Mouse (Mus musculus) heart, postnatal 4 days (tissue): ENCODE data around the gene Rrm1. TPM values are rescaled to one million over a fixed set of nuclear protein-coding genes. Genes with fewer than 3 reads are reported as not detected.
"Not testable (repeated sequence)": the region's sequence is repeated elsewhere in the genome, so short reads cannot be mapped to it uniquely, and the experiment has no call there.

Experiments
- DNase-seq: peaks from one replicate; pipeline ENCODE4 v3.0.0; 2021
- total RNA-seq, 2 experiments: library from RNA; stranded (reverse); gene quantifications; 2 replicates each; pipeline ENCODE4 v1.2.3; 2021

The Rrm1 gene
- total RNA-seq, 2 experiments from 2014 or later, result 101 to 103 TPM

GRCm38 (mm10) chr7:102478425-102478824 lies 36.9 kb downstream of the Rrm1 start:
- DNase-seq, result no peak

- DNase-seq, result no peak
These were observed 37.4 kb downstream of the Rrm1 start for GRCm38 (mm10) chr7:102478926-102479325.

- no peak for DNase-seq
These were observed 38.0 kb downstream of the Rrm1 start for GRCm38 (mm10) chr7:102479368-102480078.

- DNase-seq, result no peak
These were observed 39.3 kb downstream of the Rrm1 start for GRCm38 (mm10) chr7:102480821-102481220.

GRCm38 (mm10) chr7:102481579-102481978 lies 40.1 kb downstream of the Rrm1 start, which contains the start of gene Olfr543:
TSS of gene Olfr543 (minus strand) at chr7:102481679.
- DNase-seq, result no peak

GRCm38 (mm10) chr7:102483665-102484064 lies 42.2 kb downstream of the Rrm1 start:
- DNase-seq, result no peak

- DNase-seq, result not testable (repeated sequence)
These were observed 43.3 kb downstream of the Rrm1 start for GRCm38 (mm10) chr7:102484766-102485165.

GRCm38 (mm10) chr7:102486105-102486504 lies 44.6 kb downstream of the Rrm1 start:
- DNase-seq, result no peak

- DNase-seq, result no peak
These were observed 46.7 kb downstream of the Rrm1 start, which contains the start of gene Olfr544 for GRCm38 (mm10) chr7:102488161-102488560. TSS of gene Olfr544 (minus strand) at chr7:102488313.

GRCm38 (mm10) chr7:102494416-102494815 lies 52.9 kb downstream of the Rrm1 start:
- not testable (repeated sequence) for DNase-seq

- no peak for DNase-seq
These were observed 58.0 kb downstream of the Rrm1 start, which contains the start of gene Olfr545 for GRCm38 (mm10) chr7:102499473-102499872. TSS of gene Olfr545 (minus strand) at chr7:102499573.

DNA sequence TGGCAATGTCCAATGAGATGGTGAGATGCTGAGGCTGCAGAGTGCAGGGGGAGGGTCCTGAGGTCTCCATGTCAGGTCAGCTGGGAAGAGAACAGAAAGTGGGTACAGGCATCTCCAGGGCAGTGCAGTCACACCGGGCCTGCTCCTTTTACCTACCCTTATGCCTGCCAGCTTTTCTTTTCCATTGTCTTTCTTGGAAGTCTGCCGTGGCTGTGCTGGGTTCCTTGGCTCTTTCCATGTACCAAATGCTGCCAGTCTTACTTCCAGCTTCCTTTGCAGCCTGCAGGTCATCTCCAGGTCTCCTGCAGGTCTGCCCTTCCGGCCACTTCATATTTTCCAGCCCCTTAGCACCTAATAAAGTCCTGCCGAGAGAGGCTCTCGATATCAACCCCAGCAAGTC lies 60.5 kb downstream of the Rrm1 start:
- no peak for DNase-seq

DNA sequence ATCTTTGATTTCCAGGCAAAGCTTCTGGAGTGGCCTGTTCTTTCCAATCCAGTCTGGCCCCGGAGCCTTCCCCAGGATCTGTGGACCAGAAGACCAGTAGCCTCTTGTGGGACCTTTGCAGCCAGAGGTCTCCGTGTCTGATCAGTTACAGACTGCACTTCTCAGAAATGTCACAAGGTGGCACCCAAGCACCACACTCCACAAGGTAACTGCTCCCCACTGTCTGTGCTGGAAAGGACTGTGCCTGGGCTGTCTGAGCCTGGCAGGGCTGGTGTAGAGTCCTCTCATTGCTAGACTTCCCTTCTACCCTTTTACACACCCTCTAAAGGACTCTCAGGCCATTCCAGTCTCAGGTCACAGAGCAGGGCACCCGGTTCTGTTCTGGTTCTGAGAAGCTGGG lies 65.4 kb downstream of the Rrm1 start:
- peak; percentile 80 for DNase-seq

GRCm38 (mm10) chr7:102508066-102508465 lies 66.6 kb downstream of the Rrm1 start:
- no peak for DNase-seq

DNA sequence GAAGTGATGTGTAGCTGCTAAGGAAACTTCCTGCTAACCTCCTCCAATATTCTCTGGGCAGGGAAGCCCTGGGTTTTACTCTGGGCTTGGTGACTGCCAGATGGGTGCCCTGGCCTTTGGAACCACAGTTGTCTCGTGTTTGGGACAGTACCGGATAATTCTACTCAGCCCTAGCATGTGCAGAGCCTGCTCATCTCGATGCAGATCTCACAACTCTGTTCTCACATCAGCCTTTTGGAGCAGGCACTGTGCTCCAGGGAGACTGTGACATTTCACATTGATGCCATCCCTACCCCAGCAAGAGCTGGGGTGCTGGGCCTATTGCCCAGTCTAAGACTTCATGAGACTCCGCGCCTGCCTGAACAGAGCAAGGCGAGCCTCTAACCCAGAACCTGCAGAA lies 67.2 kb downstream of the Rrm1 start:
- no peak for DNase-seq

DNA sequence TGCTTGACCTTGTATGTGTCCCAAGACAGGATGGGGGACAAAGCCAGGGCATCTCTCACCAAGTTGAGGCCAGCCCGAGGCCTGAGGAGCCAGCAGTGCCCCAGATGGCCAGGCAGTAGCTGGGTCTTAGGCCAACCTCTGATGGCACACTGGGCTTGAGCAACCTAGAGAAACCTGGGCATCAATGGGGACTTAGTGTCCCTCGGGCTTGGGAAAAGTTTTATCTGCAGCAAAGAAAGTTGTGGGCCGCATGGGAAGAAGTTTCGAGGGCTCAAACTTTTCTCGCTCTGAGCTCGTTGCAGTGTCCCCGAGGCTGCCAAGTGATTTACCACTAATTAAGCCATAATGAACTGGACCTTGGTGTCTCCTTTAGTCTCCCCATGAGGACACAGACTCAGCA lies 68.2 kb downstream of the Rrm1 start:
- no peak for DNase-seq

DNA sequence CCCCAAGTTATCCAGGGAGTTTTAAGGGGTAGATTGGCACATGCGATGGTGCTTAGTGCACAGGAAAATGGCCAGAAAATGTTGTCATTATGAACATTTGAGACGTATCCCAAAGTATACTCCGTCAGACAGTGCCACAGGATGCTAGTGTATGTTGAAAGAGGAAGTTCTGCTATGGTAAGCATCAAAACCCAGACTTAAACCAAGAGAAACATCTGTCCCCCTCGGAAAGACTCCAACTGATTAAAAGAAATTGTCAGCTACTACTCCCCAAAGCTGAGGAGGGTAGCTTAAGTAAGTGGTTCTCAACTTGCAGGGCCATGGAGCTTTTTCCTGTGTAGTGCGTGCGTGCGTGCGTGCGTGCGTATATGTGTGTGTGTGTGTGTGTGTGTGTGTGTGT lies 70.4 kb downstream of the Rrm1 start:
- DNase-seq, result no peak

- peak; percentile 92 for DNase-seq
These were observed 71.4 kb downstream of the Rrm1 start for GRCm38 (mm10) chr7:102512814-102513435.

- no peak for DNase-seq
These were observed 72.6 kb downstream of the Rrm1 start for GRCm38 (mm10) chr7:102514144-102514543.

DNA sequence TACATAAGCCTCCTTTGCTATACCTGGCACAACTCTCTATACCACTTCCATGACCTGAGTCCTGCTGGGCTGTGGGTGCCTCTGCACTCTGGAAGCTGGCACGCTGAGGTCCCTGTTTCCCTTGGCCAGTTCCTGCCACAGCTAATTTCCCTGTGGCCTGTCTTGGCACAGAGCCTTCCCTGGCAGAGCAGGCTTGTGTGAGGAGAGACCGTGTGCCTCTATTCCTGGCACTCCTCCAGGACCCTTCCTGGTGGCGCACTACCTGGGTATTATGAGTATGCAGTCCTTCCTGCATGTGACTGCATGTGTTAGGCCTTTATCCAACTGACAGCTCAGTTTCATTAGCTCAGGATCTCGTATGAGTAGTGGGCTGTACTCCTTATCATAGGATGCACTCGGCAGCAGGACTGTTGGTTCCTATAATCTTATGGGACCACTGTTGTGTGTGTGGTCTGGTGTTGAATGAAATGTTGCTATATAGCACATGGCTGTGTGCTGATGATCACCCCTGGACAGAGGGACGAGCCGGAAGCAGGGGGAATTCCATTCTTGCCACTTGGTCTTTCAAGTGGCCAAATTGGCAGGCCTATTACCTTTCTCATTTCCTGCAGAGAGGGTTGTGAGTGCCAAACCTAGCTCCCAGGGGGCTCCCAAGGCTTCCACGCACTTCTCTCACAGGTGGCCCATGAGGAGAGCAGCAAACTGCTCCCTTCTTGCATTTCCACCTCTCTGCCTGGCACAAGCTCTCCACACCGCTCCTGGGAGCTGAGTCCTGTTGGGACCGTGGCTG lies 75.0 kb downstream of the Rrm1 start:
- peak; percentile 53 for DNase-seq

DNA sequence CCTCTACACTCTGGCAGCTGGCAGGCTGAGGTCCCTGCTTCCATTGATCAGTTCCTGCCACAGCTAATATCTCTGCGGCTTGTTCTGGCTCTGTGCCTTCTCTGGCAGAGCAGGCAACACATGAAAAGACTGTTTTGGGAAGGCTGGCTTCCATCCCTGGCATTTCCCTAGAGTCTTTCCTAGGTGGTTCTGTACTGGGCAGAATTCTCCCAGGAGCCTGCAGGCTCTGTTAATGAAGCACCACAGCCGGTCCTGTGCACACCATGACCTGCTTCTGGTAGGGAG lies 75.5 kb downstream of the Rrm1 start:
- DNase-seq, result no peak
